Mouse (Mus musculus) C2C12 (cell line): ENCODE measurements around the gene Gm7247.

Source experiments
- CEBPB ChIP-seq: IDR thresholded peaks from one replicate; pipeline ENCODE4 v1.6.1; 2011; ENCODE audit warnings: low read depth, mild to moderate bottlenecking, control low read depth, moderate library complexity
- CTCF ChIP-seq: IDR thresholded peaks from one replicate; pipeline ENCODE4 v1.5.1; 2011; ENCODE audit not compliant: control insufficient read depth, insufficient read depth, insufficient read length
- MAX ChIP-seq: IDR thresholded peaks from one replicate; pipeline ENCODE4 v1.6.1; 2011; ENCODE audit warnings: mild to moderate bottlenecking, control low read depth
- MYOD1 ChIP-seq: IDR thresholded peaks from one replicate; pipeline ENCODE4 v1.6.1; 2011; ENCODE audit warnings: low read depth; ENCODE audit not compliant: control insufficient read depth, insufficient read length
- MYOG ChIP-seq: IDR thresholded peaks from one replicate; pipeline ENCODE4 v1.6.1; 2011; ENCODE audit not compliant: control insufficient read depth, insufficient read length; ENCODE audit errors: extremely low read depth
- USF1 ChIP-seq: IDR thresholded peaks from one replicate; pipeline ENCODE4 v1.6.1; 2011; ENCODE audit warnings: low read depth, mild to moderate bottlenecking, control low read depth, moderate library complexity

DNA sequence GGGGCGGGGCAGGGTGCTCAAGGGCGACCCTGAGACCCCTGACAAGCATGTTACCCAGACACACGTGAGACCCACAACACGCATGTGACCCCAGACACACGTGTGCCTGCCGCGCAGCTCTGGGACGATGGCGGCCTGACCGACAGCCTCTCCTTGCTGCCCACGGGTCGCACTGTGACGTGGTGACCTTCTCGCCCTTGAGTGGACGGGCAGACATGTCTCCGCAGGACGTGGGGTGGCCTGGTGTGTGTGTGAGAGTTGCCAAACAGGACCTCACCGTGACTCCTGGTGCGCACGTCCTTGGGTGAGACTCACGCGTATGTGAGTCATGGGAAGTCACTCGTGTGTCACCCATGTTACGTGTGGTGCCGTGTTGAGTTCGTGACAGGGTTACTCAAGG lies 73.5 kb downstream of the Gm7247 start:
- TF ChIP-seq MYOG (no peak), USF1 (no peak), CTCF (no peak), MYOD1 (no peak), MAX (no peak), CEBPB (no peak)
